Mouse (Mus musculus) hindbrain, embryonic 12.5 days (tissue): ENCODE results near the gene BC034090. TPM values are rescaled to one million over a fixed set of nuclear protein-coding genes. Genes with fewer than 3 reads are reported as not detected.
"Not testable (repeated sequence)": the region's sequence is repeated elsewhere in the genome, so short reads cannot be mapped to it uniquely, and the experiment has no call there.

Experiments
- ATAC-seq: fragments of 200-750 bp; cut with Nextera tagmentation; 2 replicates; pipeline ENCODE4 v1.8.0; 2017; ENCODE audit warnings: moderate TSS enrichment; ENCODE audit not compliant: low FRiP score
- H3K27ac ChIP-seq: fragments of 300-500 bp; sonication (generic); 2 replicates; pipeline ENCODE4 v1.5.1; 2016; ENCODE audit warnings: mild to moderate bottlenecking
- H3K27me3 ChIP-seq: fragments of 300-500 bp; sonication (generic); 2 replicates; pipeline ENCODE4 v1.6.1; 2016; ENCODE audit warnings: mild to moderate bottlenecking
- H3K36me3 ChIP-seq: fragments of 300-500 bp; sonication (generic); 2 replicates; pipeline ENCODE4 v1.6.1; 2016; ENCODE audit warnings: mild to moderate bottlenecking
- H3K4me1 ChIP-seq: fragments of 300-500 bp; sonication (generic); 2 replicates; pipeline ENCODE4 v1.6.1; 2016
- H3K4me2 ChIP-seq: fragments of 300-500 bp; sonication (generic); replicated peaks from 2 replicates; pipeline ENCODE4 v1.6.1; 2016; ENCODE audit warnings: mild to moderate bottlenecking
- H3K4me3 ChIP-seq: fragments of 300-500 bp; sonication (generic); 2 replicates; pipeline ENCODE4 v1.5.1; 2016; ENCODE audit warnings: mild to moderate bottlenecking
- H3K9ac ChIP-seq: fragments of 300-500 bp; sonication (generic); 2 replicates; pipeline ENCODE4 v1.6.1; 2016; ENCODE audit warnings: mild to moderate bottlenecking, moderate library complexity
- H3K9me3 ChIP-seq: fragments of 300-500 bp; sonication (generic); replicated peaks from 2 replicates; pipeline ENCODE4 v1.6.1; 2016; ENCODE audit warnings: mild to moderate bottlenecking
- WGBS: fragments of 180-500 bp; shearing (Covaris S2); methylation state at CpG from one replicate; pipeline ENCODE4 v1.1.7; 2016; 5-methylcytosine and 5-hydroxymethylcytosine counted together
- polyA plus RNA-seq: library from polyadenylated mRNA; unstranded; fragments of >200 nt; fragmentation: Nextera tagmentation; extraction: Ambion mirVana; gene quantifications from 2 replicates; pipeline ENCODE4 v1.2.1, GENCODE M21; 2016

The BC034090 gene
- polyA plus RNA-seq, 1 experiment from 2014 or later: 5.0 TPM

DNA sequence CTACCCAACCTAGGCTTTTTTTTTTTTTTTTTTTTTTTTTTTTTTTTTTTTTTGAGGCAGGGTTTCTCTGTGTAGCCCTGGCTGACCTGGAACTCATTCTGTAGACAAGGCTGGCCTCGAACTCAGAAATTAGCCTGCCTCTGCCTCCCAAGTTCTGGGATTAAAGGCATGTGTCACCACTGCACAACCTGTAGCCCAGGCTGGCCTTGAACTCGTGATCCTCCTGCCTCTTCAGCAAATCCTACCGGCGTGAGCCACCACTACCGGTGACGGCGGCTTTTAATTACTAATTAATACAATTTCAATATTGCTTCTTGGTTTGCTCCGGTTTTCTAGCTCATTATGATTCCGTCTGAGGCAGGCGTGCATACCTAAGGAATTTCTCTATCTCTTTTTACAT, 18.3 kb upstream of the BC034090 start:
- ATAC-seq, H3K9ac ChIP-seq, H3K4me3 ChIP-seq, H3K4me2 ChIP-seq, H3K36me3 ChIP-seq, H3K9me3 ChIP-seq, H3K27me3 ChIP-seq, H3K4me1 ChIP-seq, H3K27ac ChIP-seq: not testable (repeated sequence)
- WGBS: 95% methylated on average over 10 of the region's 10 CpGs

DNA sequence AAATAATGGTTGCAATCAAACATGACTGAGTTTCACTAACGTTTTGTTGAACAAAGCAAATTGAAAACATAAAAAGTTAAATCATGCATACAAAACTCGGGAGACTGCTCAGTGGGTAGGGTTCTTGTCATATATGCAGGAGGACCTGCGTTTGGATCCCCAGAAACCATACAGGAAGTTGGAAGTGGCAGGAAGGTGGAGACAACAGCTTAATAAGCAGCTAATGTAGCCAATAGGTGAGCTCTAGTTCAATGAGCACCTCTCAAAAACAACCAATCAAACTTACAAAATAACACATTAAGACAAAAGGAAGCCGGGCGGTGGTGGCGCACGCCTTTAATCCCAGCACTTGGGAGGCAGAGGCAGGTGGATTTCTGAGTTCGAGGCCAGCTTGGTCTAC, 10.1 kb upstream of the BC034090 start:
- WGBS: 84% methylated on average over 8 of the region's 8 CpGs
- 0 out of 2 replicates have a peak, but pooled peaks cover 2% of the 10 kb centered on the region for H3K27me3 ChIP-seq
- H3K27ac ChIP-seq: no peak overlapping the region
- no peaks in the 10 kb centered on the region for H3K9me3 ChIP-seq
- no peaks in the 10 kb centered on the region for H3K4me1 ChIP-seq
- H3K9ac ChIP-seq: no peak overlapping the region
- no peak overlapping the region for H3K4me3 ChIP-seq
- ATAC-seq: no peak
- H3K36me3 ChIP-seq: no peaks in the 10 kb centered on the region
- H3K4me2 ChIP-seq: no peak overlapping the region

DNA sequence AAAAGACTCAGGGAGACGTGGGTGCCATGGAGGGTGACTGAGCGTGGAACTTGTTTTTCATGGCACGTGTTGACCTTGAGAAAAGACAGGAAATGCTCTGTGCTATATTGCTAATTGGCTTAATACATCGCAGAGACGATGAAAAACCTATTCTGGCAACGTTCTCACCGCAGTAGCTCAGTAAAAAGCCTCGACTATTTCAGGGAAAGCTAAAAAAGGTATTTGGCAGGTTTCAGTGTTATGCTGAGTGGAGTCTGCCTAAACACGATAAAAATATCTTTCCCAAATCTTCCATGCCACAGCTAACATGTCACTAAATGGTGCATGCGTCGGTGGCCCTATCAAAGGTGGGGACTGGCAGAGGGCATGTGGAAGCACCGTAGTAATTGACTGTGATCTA, 8.9 kb upstream of the BC034090 start:
- 81% methylated on average over 12 of the region's 12 CpGs for WGBS

DNA sequence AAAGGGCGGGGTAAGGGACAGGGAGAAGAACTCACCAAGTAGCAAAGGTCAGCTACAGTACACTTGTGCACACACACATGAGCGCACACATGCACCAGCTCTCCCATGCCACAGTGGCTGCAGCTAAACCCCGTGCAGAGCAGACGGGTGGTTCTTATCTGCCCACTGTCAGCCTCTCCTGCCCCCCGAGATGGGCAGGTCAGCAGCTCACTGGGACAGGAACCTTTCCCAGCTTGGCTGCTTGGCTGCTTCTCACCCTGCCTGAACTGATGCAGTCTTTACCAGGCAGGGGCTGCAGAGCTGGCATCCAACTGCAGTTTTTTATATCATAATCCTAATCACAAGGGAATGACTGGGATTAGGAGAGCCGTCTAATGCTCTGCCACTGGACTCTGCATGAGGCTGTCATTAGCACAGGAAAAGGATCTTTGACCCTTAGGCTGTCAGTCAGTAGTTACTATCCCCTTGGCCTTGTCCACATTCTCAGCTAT, 8.4 kb upstream of the BC034090 start:
- 52% methylated on average over 6 of the region's 6 CpGs for WGBS
- no peak for ATAC-seq

More for the DNA sequence above, 8.9 kb upstream of the BC034090 start:
- Histone ChIP-seq H3K9me3 (no peaks in the 10 kb centered on the region), H3K36me3 (no peaks in the 10 kb centered on the region), H3K4me2 (no peak overlapping the region), H3K27ac (no peak overlapping the region), H3K9ac (no peak overlapping the region), H3K4me1 (no peaks in the 10 kb centered on the region), H3K27me3 (0 out of 2 replicates have a peak, but pooled peaks cover 2% of the 10 kb centered on the region), H3K4me3 (no peak overlapping the region)
- ATAC-seq: no peak

DNA sequence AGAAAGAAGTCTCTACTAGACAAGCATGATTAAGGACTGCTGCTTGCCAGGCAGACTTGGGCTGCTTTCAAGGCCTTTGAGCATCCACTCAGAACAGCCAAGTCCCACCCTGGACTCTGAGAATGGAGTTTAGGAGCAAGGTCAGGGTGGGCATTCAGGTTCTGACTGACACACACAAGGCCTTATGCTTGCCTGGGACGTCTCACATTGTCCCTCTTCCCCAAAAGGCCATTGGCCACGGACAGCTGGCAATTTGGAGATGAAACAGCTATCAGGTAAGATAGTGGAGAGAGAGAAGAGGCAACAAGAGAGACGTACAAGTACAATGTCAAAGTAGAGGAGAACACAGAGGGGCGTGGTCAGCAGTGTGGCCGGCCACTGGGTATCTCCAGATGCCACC, 7.4 kb upstream of the BC034090 start:
- Histone ChIP-seq H3K36me3 (no peaks in the 10 kb centered on the region), H3K27ac (no peak overlapping the region), H3K4me2 (no peak overlapping the region), H3K4me1 (no peaks in the 10 kb centered on the region), H3K9me3 (no peaks in the 10 kb centered on the region), H3K9ac (no peak overlapping the region), H3K4me3 (no peak overlapping the region), H3K27me3 (peaks cover 3% of the 10 kb centered on the region)
- no peak for ATAC-seq
- WGBS: 81% methylated on average over 5 of the region's 5 CpGs

More for the DNA sequence above, 8.4 kb upstream of the BC034090 start:
- H3K27ac ChIP-seq: no peak overlapping the region
- no peak overlapping the region for H3K9ac ChIP-seq
- no peaks in the 10 kb centered on the region for H3K4me1 ChIP-seq
- H3K9me3 ChIP-seq: no peaks in the 10 kb centered on the region
- 0 out of 2 replicates have a peak, but pooled peaks cover 2% of the 10 kb centered on the region for H3K27me3 ChIP-seq
- no peak overlapping the region for H3K4me3 ChIP-seq
- H3K4me2 ChIP-seq: no peak overlapping the region
- H3K36me3 ChIP-seq: no peaks in the 10 kb centered on the region

DNA sequence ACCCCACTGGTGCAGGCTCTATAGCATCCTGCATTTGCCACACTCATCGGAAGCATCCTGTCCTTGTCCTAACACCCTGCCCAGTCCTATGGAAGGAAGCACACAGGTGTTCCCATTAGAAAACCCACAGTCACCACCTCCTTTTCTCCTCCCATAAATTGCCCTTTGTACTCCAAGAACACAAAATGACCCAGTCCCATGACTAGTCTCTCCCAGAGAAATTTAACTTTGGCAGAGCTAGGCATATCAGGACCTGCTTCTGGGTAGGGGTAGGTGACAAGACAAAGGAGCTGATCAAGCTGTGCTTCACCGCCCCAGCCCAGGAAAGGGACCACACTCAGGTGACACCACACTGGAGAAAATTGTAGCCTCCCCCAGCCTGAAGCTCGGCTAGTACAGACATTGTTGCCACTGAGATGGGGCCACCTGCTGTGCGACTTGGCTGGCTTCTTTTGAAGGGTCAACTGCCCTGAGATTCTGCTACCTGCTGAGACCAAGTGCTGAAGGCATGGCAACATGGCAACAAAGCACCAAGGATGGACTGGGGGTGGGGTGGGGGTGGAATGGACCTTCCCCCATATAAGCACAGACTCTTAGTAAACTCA, 6.4 kb upstream of the BC034090 start:
- Histone ChIP-seq H3K27ac (no peak overlapping the region), H3K4me2 (no peak overlapping the region), H3K4me3 (no peak overlapping the region), H3K9me3 (no peaks in the 10 kb centered on the region), H3K4me1 (no peaks in the 10 kb centered on the region), H3K9ac (no peak overlapping the region), H3K36me3 (no peaks in the 10 kb centered on the region), H3K27me3 (peaks cover 12% of the 10 kb centered on the region)
- ATAC-seq: no peak
- 28% methylated on average over 4 of the region's 4 CpGs for whole genome bisulfite sequencing

DNA sequence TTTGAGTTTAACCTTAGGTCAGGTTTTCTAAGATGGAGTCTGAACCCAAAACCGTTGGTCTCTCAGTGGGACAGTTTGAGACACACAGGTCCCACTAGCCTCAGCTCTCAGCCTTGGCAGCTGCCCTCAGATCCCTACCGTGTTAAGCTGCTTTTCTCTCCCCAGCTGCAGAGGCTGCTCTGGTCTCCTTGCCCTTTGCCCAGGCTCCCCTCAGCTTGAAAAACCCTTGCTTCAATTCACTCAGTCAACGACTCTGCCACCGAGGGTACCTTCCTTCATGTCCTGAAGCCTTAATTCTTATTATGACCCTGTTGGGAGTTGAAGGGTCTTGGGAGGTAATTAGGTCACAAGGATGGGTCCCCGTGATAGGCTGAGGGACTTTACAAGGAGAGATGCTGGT, 5.7 kb upstream of the BC034090 start:
- 50% methylated on average over 5 of the region's 5 CpGs for WGBS
- H3K27ac ChIP-seq: no peak overlapping the region
- H3K4me3 ChIP-seq: no peak overlapping the region
- no peaks in the 10 kb centered on the region for H3K4me1 ChIP-seq
- no peak for ATAC-seq
- H3K4me2 ChIP-seq: no peak overlapping the region
- H3K9ac ChIP-seq: no peak overlapping the region
- peaks cover 19% of the 10 kb centered on the region for H3K27me3 ChIP-seq
- no peaks in the 10 kb centered on the region for H3K9me3 ChIP-seq
- no peaks in the 10 kb centered on the region for H3K36me3 ChIP-seq

DNA sequence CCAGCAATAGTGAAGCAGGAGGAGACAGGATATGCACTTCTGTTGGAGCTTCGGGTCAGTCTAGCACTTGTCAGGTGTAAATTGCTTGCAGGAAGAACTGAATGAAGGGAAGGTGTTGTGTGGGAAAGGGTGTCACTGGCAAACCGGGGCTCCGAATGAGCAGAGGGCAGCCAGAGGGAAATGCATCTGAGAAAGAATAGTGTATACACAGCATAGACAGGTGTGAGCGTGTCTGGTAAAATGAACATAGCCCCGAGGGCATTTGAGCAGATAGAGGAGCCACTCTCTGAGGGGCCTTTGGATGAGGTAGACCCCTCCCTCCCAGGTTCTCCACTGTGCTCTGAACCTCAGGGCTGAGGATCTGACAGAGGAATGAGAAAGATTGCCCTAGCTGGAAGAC, 3.8 kb upstream of the BC034090 start:
- 65% methylated on average over 5 of the region's 5 CpGs for WGBS

DNA sequence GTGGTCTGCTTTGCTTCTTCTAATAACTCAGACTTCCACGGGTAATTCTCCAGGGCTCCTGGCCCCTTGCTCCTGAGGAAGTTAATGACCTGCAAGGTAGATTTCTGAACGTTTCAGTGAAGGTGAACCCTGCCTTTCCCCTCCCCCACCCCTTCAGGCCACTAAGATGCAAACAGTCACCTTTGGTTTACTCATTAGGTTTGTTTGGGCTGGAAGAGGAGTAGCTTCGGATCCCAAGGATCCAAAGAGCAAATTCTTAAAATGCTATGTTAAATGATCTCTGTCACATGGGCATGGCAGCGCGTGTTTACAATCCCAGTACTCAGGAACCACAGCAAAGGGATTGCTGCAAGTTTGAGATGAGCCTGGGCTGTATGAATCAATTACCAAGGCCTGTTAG, 3.2 kb upstream of the BC034090 start:
- WGBS: 57% methylated on average over 5 of the region's 5 CpGs
- H3K27me3 ChIP-seq: peaks cover 32% of the 10 kb centered on the region
- peaks cover 8% of the 10 kb centered on the region for H3K4me1 ChIP-seq
- H3K27ac ChIP-seq: no peak overlapping the region
- H3K36me3 ChIP-seq: no peaks in the 10 kb centered on the region
- no peak overlapping the region for H3K9ac ChIP-seq
- no peak overlapping the region for H3K4me2 ChIP-seq
- no peaks in the 10 kb centered on the region for H3K9me3 ChIP-seq
- H3K4me3 ChIP-seq: no peak overlapping the region
- no peak for ATAC-seq

More for the DNA sequence above, 3.8 kb upstream of the BC034090 start:
- Histone ChIP-seq H3K36me3 (no peaks in the 10 kb centered on the region), H3K27ac (no peak overlapping the region), H3K27me3 (peaks cover 32% of the 10 kb centered on the region), H3K9me3 (no peaks in the 10 kb centered on the region), H3K9ac (no peak overlapping the region), H3K4me3 (no peak overlapping the region), H3K4me1 (peaks cover 8% of the 10 kb centered on the region), H3K4me2 (no peak overlapping the region)
- ATAC-seq: no peak

DNA sequence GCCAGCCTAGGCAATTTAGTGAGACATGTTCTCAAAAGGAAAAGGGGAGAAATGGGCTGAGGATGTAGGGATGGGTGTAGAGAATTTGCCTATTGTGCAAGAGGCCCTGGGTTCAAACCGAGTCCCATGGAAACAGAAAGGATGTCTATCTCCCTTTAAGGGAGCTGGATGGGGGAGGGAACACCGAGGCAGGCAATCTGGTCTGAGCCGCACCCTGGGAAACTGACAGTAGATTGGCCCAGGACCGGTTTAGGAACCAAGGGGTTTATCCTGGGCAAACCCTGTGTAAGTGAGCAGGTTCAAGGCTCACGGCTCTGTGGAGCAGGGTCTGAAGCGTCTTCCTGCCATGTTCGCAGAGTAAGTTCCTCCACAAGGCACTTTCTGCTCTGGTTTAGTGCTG, 1.3 kb upstream of the BC034090 start:
- H3K4me2 ChIP-seq: no peak overlapping the region
- no peak for ATAC-seq
- no peak overlapping the region for H3K9ac ChIP-seq
- peaks cover 8% of the 10 kb centered on the region for H3K4me1 ChIP-seq
- H3K9me3 ChIP-seq: no peaks in the 10 kb centered on the region
- H3K27me3 ChIP-seq: peaks cover 32% of the 10 kb centered on the region
- no peak overlapping the region for H3K27ac ChIP-seq
- H3K36me3 ChIP-seq: no peaks in the 10 kb centered on the region
- 44% methylated on average over 7 of the region's 7 CpGs for WGBS
- H3K4me3 ChIP-seq: no peak overlapping the region

DNA sequence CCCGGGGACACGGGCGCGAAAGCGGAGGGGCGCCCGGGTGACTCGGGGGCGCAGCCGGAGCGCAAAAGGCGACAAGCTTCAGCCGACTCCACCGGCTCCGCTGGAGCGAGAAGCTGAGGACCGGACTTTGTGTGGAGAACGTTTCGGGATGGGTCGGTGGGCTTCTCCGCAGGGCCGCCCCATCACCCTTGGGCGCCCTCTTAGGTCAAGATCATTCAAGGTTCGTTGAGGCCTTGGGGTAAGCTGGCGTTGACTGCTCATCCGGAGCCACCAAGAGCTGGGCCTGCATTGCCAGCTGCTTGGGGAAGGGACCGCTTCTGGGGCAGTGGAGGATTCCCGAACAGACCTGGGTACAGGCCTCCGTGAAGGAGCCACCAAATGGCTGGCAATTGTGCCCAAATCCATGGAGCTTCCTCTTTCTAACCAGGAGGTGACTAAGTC, 547 bp upstream of the BC034090 start:
- H3K9ac ChIP-seq: peak overlapping the region; percentile 76
- peak; percentile 23; the same call in 1 of the 2 replicates for ATAC-seq
- H3K27ac ChIP-seq: peak overlapping the region; percentile 52; the same call in 1 of the 2 replicates
- H3K36me3 ChIP-seq: no peaks in the 10 kb centered on the region
- peaks cover 30% of the 10 kb centered on the region for H3K27me3 ChIP-seq
- peaks cover 8% of the 10 kb centered on the region for H3K4me1 ChIP-seq
- H3K9me3 ChIP-seq: no peaks in the 10 kb centered on the region
- 4% methylated on average over 27 of the region's 29 CpGs for WGBS
- H3K4me3 ChIP-seq: peak overlapping the region; percentile 51
- peak overlapping the region; percentile 83 for H3K4me2 ChIP-seq

DNA sequence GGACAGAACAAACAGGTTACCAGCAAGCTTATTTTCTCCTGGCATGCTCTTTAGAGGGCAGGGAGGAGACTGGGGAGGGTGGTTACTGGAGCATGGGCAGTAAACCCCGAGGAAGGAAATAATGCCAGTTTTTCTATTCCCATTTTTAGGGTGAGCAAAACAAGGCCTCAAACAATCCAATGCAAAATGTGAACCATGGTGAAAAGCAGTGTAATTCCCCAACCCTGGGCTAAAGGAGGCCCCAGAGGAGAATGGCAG, 1.8 kb downstream of the BC034090 start:
- H3K27ac ChIP-seq: no peak overlapping the region
- H3K4me3 ChIP-seq: no peak overlapping the region
- peaks cover 17% of the 10 kb centered on the region for H3K4me1 ChIP-seq

DNA sequence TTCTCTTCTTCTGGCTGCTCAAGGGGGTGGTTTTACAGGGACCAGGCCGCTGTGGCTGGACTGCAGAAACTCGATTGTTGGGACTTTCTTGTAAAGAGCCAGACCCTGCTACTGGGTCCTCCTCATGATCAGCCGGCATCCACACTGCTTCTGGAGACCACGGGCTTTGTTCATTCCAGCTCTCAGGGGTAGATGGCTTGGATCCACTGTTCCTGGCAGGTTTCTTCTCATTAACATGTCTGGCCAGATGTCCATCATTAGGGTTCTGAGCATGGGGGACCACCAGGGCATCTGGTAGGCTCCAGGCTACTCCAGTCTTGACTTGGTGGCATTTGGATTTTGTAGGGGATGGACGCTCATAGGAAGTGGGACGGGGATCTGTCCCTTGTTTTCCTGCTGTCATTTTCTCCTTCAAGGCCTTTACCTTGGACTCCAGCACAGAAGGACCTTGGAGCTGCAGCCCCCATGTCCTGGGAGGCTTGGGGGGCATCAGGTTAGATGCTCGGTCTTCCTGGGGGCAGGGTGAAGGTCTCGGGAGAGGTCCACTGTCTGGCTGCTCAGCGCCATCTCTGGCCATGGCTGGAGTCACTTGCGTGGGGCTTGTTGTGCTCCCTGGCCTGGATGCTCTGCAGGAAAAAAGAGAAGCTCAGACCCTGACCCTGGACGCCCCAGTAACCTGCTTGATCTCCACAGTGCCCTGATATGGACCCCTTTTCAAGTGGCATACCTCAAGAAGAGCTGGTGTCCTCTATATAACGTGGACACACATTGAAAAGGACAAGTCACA, 2.4 kb downstream of the BC034090 start:
- H3K27me3 ChIP-seq: peaks cover 30% of the 10 kb centered on the region
- ATAC-seq: no peak
- H3K36me3 ChIP-seq: no peaks in the 10 kb centered on the region
- no peak overlapping the region for H3K9ac ChIP-seq
- H3K4me3 ChIP-seq: no peak overlapping the region
- H3K27ac ChIP-seq: no peak overlapping the region
- WGBS: 76% methylated on average over 12 of the region's 12 CpGs
- H3K9me3 ChIP-seq: no peaks in the 10 kb centered on the region
- H3K4me2 ChIP-seq: no peak overlapping the region
- H3K4me1 ChIP-seq: peaks cover 23% of the 10 kb centered on the region

More for the DNA sequence above, 1.8 kb downstream of the BC034090 start:
- Histone ChIP-seq H3K9ac (no peak overlapping the region), H3K9me3 (no peaks in the 10 kb centered on the region), H3K36me3 (no peaks in the 10 kb centered on the region), H3K4me2 (no peak overlapping the region), H3K27me3 (peaks cover 30% of the 10 kb centered on the region)
- no peak for ATAC-seq
- WGBS: 70% methylated on average over 1 of the region's 1 CpGs
